Comparison of ENCODE assay signal across 8 mouse cellular contexts in genomic region chr12:112829244-112829864, GRCm38 (mm10). TPM values are rescaled to one million over a fixed set of nuclear protein-coding genes. Genes with fewer than 3 reads are reported as not detected.
DNase-seq lines count a peak whose midpoint lies in the region; ATAC-seq lines count a peak whose summit lies in the region.

Gene Cdca4 (minus strand): TSS chr12:112829423.

- peak; percentile 97 for DNase-seq in adipocyte (ENCODE audit: low spot score)
- DNase-seq in embryo, embryonic 10 days (ENCODE audit: low spot score): peak; percentile 96
- peak; percentile 99 for DNase-seq in gastrocnemius, postnatal 14 days
- peak; percentile 96 to 100 for DNase-seq in left cerebral cortex, postnatal 10 days (ENCODE audit: extremely low spot score in 1 of 2, low spot score in 2 of 2)
- peak; percentile 99 for DNase-seq in right cerebral cortex, postnatal 25 days
- peak; percentile 97 to 99 for DNase-seq in urinary bladder, postnatal 4 days (ENCODE audit: low spot score in 2 of 2)

- peak; percentile 87 for ATAC-seq in inflammation-experienced regulatory T-cells, adult 6 months
- ATAC-seq in megakaryocyte-erythroid progenitor cell, adult 5-6 weeks (replicated peaks; ENCODE audit: low FRiP score, low TSS enrichment, poor library complexity, severe bottlenecking): peak; percentile 87

- intact Hi-C loops in gastrocnemius, postnatal 14 days (cut with DNase I; ENCODE audit: low total_unique reads): no loop called here
- intact Hi-C loops in left cerebral cortex, postnatal 10 days (cut with DNase I): no loop called here

RNA-seq across cellular contexts. Expression of gene Cdca4, which starts in this region (rescaled TPM):
- total RNA-seq in gastrocnemius, postnatal 14 days (2021): 1 to 10 TPM; 4.3 to 5.8 TPM
- polyA plus RNA-seq in inflammation-experienced regulatory T-cells, adult 6 months (2017; shearing (Covaris generic)): 10 to 100 TPM; 67.6 to 86.3 (median 83.9) TPM
- total RNA-seq in left cerebral cortex, postnatal 10 days (2021): 10 to 100 TPM; 11.5 TPM
- 71.1 and 82.7 TPM in 2 replicates for total RNA-seq in megakaryocyte-erythroid progenitor cell, adult 5-6 weeks (2014; fragmentation: Nextera tagmentation)
- total RNA-seq in megakaryocyte-erythroid progenitor cell, adult 5-6 weeks (2017): 47.3 and 52.4 TPM in 2 replicates

Comparison
In these comparisons a context has a peak if more than half of its experiments do, and no peak if none do; other contexts are left out.
1. Peak in every context shown above with its lines: DNase-seq and ATAC-seq.